Comparison of ENCODE assay signal across 9 mouse cellular contexts in genomic region chr15:99088292-99088691, GRCm38 (mm10). TPM values are rescaled to one million over a fixed set of nuclear protein-coding genes. Genes with fewer than 3 reads are reported as not detected.
DNase-seq lines count a peak whose midpoint lies in the region; ATAC-seq lines count a peak whose summit lies in the region.
"Had no signal": no experiment of that assay in that cellular context is flagged by ENCODE, and none has a peak within 500 bp of the region (broad histone marks: within the 10 kb centered on the region; RNA-seq: fewer than 3 reads in every experiment).

No protein-coding gene starts in this region.

- H3K4me3 ChIP-seq in hindbrain, embryonic 13.5 days = peak overlapping the region; percentile 32

- intact Hi-C loops in left cerebral cortex, postnatal 36 days (cut with DNase I) = loop anchor here (5.0 to 10.0 kb wide), 2 partner anchors 41 to 177 kb away; no protein-coding TSS in a partner anchor

- peak; percentile 95 for DNase-seq in ZHBTc4 (ENCODE audit: low read depth, low spot score)
- DNase-seq in cerebellum, adult 9-11 months = peak; percentile 59
- peak; percentile 64 for DNase-seq in gastrocnemius, adult 18-20 months (ENCODE audit: low spot score)
- DNase-seq in left cerebral cortex, postnatal 36 days (ENCODE audit: low spot score in 2 of 2) = peak; percentile 37 to 39
- peak; percentile 75 for DNase-seq in right cerebral cortex, postnatal 14 days
- peak; percentile 72 to 87 for DNase-seq in urinary bladder, postnatal 4 days (ENCODE audit: low spot score in 2 of 2)

- H3K4me1 ChIP-seq in hindbrain, embryonic 13.5 days (replicated peaks) = peaks cover 50% of the 10 kb centered on the region

- peak overlapping the region; percentile 48 for H3K4me2 ChIP-seq in hindbrain, embryonic 13.5 days

- H3K9me3 ChIP-seq in hindbrain, embryonic 13.5 days = no peaks in the 10 kb centered on the region

- peaks cover 94% of the 10 kb centered on the region for H3K27me3 ChIP-seq in hindbrain, embryonic 13.5 days

- WGBS in hindbrain, embryonic 13.5 days = under 1% methylated on average over 25 of the region's 27 CpGs

- ATAC-seq in hindbrain, embryonic 13.5 days (ENCODE audit: low FRiP score) = peak; percentile 57; the same call in 1 of the 2 replicates
- ATAC-seq in megakaryocyte-erythroid progenitor cell, adult 5-6 weeks (replicated peaks; ENCODE audit: low FRiP score, low TSS enrichment, poor library complexity, severe bottlenecking) = peak; percentile 79

- H3K36me3 ChIP-seq in hindbrain, embryonic 13.5 days = no peaks in the 10 kb centered on the region

- 0 out of 2 replicates have a peak overlapping the region, but pooled peaks have one; percentile 18 for H3K27ac ChIP-seq in hindbrain, embryonic 13.5 days

- peak overlapping the region; percentile 60; the same call in 1 of the 2 replicates for H3K9ac ChIP-seq in hindbrain, embryonic 13.5 days

RNA-seq across cellular contexts. Expression of gene C1ql4, which starts 0.7 kb away (rescaled TPM):
- total RNA-seq in gastrocnemius, adult 18-20 months (2021) = not detected
- 5.6 and 11.8 TPM in 2 replicates for polyA plus RNA-seq in hindbrain, embryonic 13.5 days (2015; fragmentation: Nextera tagmentation; extraction: Ambion mirVana)
- not detected for total RNA-seq in left cerebral cortex, postnatal 36 days (2021)
- total RNA-seq in megakaryocyte-erythroid progenitor cell, adult 5-6 weeks (2014; fragmentation: Nextera tagmentation) = not detected in 2 replicates
- not detected in 2 replicates for total RNA-seq in megakaryocyte-erythroid progenitor cell, adult 5-6 weeks (2017)
- polyA plus RNA-seq: large intestine, adult 2 months had no signal

RNA-seq across cellular contexts. Expression of gene Dnajc22, which starts 4.7 kb away (rescaled TPM):
- under 1 TPM in 1 of 2 experiments, not detected in 1; 0.19 TPM for total RNA-seq in gastrocnemius, adult 18-20 months (2021)
- polyA plus RNA-seq in hindbrain, embryonic 13.5 days (2015; fragmentation: Nextera tagmentation; extraction: Ambion mirVana) = 1.3 and 1.6 TPM in 2 replicates
- total RNA-seq in left cerebral cortex, postnatal 36 days (2021) = under 1 TPM; 0.25 to 0.27 TPM
- not detected in 2 replicates for total RNA-seq in megakaryocyte-erythroid progenitor cell, adult 5-6 weeks (2014; fragmentation: Nextera tagmentation)
- total RNA-seq in megakaryocyte-erythroid progenitor cell, adult 5-6 weeks (2017) = not detected in 2 replicates

RNA-seq across cellular contexts. Expression of gene Troap, which starts 13.9 kb away (rescaled TPM):
- under 1 TPM in 1 of 2 experiments, not detected in 1; 0.21 TPM for total RNA-seq in gastrocnemius, adult 18-20 months (2021)
- 8.4 and 10.0 TPM in 2 replicates for polyA plus RNA-seq in hindbrain, embryonic 13.5 days (2015; fragmentation: Nextera tagmentation; extraction: Ambion mirVana)
- under 1 TPM in 1 of 2 experiments, not detected in 1; 0.32 TPM for total RNA-seq in left cerebral cortex, postnatal 36 days (2021)
- 25.0 and 40.8 TPM in 2 replicates for total RNA-seq in megakaryocyte-erythroid progenitor cell, adult 5-6 weeks (2014; fragmentation: Nextera tagmentation)
- total RNA-seq in megakaryocyte-erythroid progenitor cell, adult 5-6 weeks (2017) = 6.6 and 37.9 TPM in 2 replicates

RNA-seq across cellular contexts. Expression of gene Prph, which starts 33.3 kb away (rescaled TPM):
- total RNA-seq in gastrocnemius, adult 18-20 months (2021) = under 1 TPM; 0.43 to 0.88 TPM
- polyA plus RNA-seq in hindbrain, embryonic 13.5 days (2015; fragmentation: Nextera tagmentation; extraction: Ambion mirVana) = 62.4 and 78.7 TPM in 2 replicates
- 1 to 10 TPM in 1 of 2 experiments, under 1 TPM in 1; 0.97 to 1.8 TPM for total RNA-seq in left cerebral cortex, postnatal 36 days (2021)
- total RNA-seq in megakaryocyte-erythroid progenitor cell, adult 5-6 weeks (2014; fragmentation: Nextera tagmentation) = not detected in 2 replicates
- not detected in 2 replicates for total RNA-seq in megakaryocyte-erythroid progenitor cell, adult 5-6 weeks (2017)

RNA-seq across cellular contexts. Expression of gene Spats2, which starts 37.4 kb away (rescaled TPM):
- total RNA-seq in gastrocnemius, adult 18-20 months (2021) = 1 to 10 TPM; 3.8 to 4.6 TPM
- polyA plus RNA-seq in hindbrain, embryonic 13.5 days (2015; fragmentation: Nextera tagmentation; extraction: Ambion mirVana) = 42.1 and 45.0 TPM in 2 replicates
- 10 to 100 TPM; 35.2 to 37.5 TPM for total RNA-seq in left cerebral cortex, postnatal 36 days (2021)
- not detected in 2 replicates for total RNA-seq in megakaryocyte-erythroid progenitor cell, adult 5-6 weeks (2014; fragmentation: Nextera tagmentation)
- total RNA-seq in megakaryocyte-erythroid progenitor cell, adult 5-6 weeks (2017) = 0.61 TPM in 1 of 2 replicates, not detected in the other

Comparison
In these comparisons a context has a peak if more than half of its experiments do, and no peak if none do; other contexts are left out.
1. Peak in every context shown above with its lines: DNase-seq, ATAC-seq, H3K4me3 ChIP-seq and H3K27ac ChIP-seq.
2. DNase-seq: peak in every context shown above with its lines; median percentile 95 in ZHBTc4; 80 in urinary bladder, postnatal 4 days; 75 in right cerebral cortex, postnatal 14 days; 64 in gastrocnemius, adult 18-20 months; 59 in cerebellum, adult 9-11 months; 38 in left cerebral cortex, postnatal 36 days.
3. RNA of gene Troap, which starts 13.9 kb away (total RNA-seq): 6.6 to 40.8 TPM in megakaryocyte-erythroid progenitor cell, adult 5-6 weeks; 0.32 TPM in left cerebral cortex, postnatal 36 days and 0.21 TPM in gastrocnemius, adult 18-20 months; every median in the first group is over 4 times any median in the second.